Mouse (Mus musculus) megakaryocyte, embryonic 14.5 days (primary cell): ENCODE data around the gene D930048N14Rik.

Source experiments
- FLI1 ChIP-seq: IDR thresholded peaks from 2 replicates; pipeline ENCODE4 v1.6.1; 2012; ENCODE audit warnings: low read length, inconsistent platforms, mixed read lengths
- GATA1 ChIP-seq: IDR thresholded peaks from 3 replicates; pipeline ENCODE4 v1.6.1; 2012; ENCODE audit warnings: mixed read lengths, low read length, inconsistent platforms, borderline replicate concordance

GRCm38 (mm10) chr11:51658705-51659104, 8.0 kb downstream of the D930048N14Rik start:
- TF ChIP-seq GATA1: no peak
- TF ChIP-seq FLI1: no peak
